Mouse (Mus musculus) liver, embryonic 14.5 days (tissue): Measurements from ENCODE around the gene Diaph2. TPM values are rescaled to one million over a fixed set of nuclear protein-coding genes. Genes with fewer than 3 reads are reported as not detected.

Source experiments
- ATAC-seq: fragments of 200-750 bp; cut with Nextera tagmentation; 2 replicates; pipeline ENCODE4 v1.8.0; 2017; ENCODE audit warnings: moderate number of reproducible peaks, mild to moderate bottlenecking, moderate library complexity; ENCODE audit not compliant: insufficient read depth
- DNase-seq, 3 experiments: peaks; one replicate each; pipeline ENCODE4 v3.0.0-alpha.2; 2012 to 2013; ENCODE audit warnings: low read depth in 3 of 3, low spot score in 3 of 3
- H3K27ac ChIP-seq: fragments of 300-500 bp; sonication (generic); 2 replicates; pipeline ENCODE4 v1.5.1; 2014; ENCODE audit warnings: moderate library complexity, mild to moderate bottlenecking, control low read depth, inconsistent platforms
- H3K27me3 ChIP-seq: fragments of 300-500 bp; sonication (generic); 2 replicates; pipeline ENCODE4 v1.6.1; 2014; ENCODE audit warnings: mild to moderate bottlenecking, low read length, moderate library complexity; ENCODE audit not compliant: control insufficient read depth, insufficient read depth
- H3K36me3 ChIP-seq: fragments of 300-500 bp; sonication (generic); replicated peaks from 2 replicates; pipeline ENCODE4 v1.6.1; 2014; ENCODE audit warnings: low read depth; ENCODE audit not compliant: control insufficient read depth, insufficient read depth
- H3K4me1 ChIP-seq, 2 experiments: fragments of 200-500 bp in 1 of 2; fragments of 300-500 bp in 1 of 2; sonication (generic) in 1 of 2; replicated peaks; 2 replicates each; pipeline ENCODE4 v1.6.1; 2012 to 2014; ENCODE audit warnings: antibody characterized with exemption in 1 of 2, inconsistent platforms in 1 of 2, low read length in 1 of 2; ENCODE audit not compliant: control insufficient read depth in 2 of 2, insufficient read depth in 2 of 2
- H3K4me2 ChIP-seq: fragments of 300-500 bp; sonication (generic); 2 replicates; pipeline ENCODE4 v1.6.1; 2014; ENCODE audit warnings: low read depth, mild to moderate bottlenecking, control low read depth, moderate library complexity
- H3K4me3 ChIP-seq, 2 experiments: fragments of 200-500 bp in 1 of 2; fragments of 300-500 bp in 1 of 2; sonication (generic) in 1 of 2; 2 replicates each; pipeline ENCODE4 v1.5.1; 2012 to 2014; ENCODE audit warnings: low read depth in 2 of 2, low read length in 2 of 2, mild to moderate bottlenecking in 2 of 2, control low read depth in 1 of 2, inconsistent platforms in 1 of 2, moderate library complexity in 1 of 2; ENCODE audit not compliant: insufficient read depth in 1 of 2
- H3K9ac ChIP-seq: fragments of 300-500 bp; sonication (generic); replicated peaks from 2 replicates; pipeline ENCODE4 v1.6.1; 2014; ENCODE audit warnings: mild to moderate bottlenecking, control low read depth, moderate library complexity
- H3K9me3 ChIP-seq: fragments of 300-500 bp; sonication (generic); 2 replicates; pipeline ENCODE4 v1.6.1; 2016; ENCODE audit warnings: low read length, mixed read lengths; ENCODE audit not compliant: control insufficient read depth
- CTCF ChIP-seq: IDR thresholded peaks from 2 replicates; pipeline ENCODE4 v1.5.1; 2016; ENCODE audit warnings: antibody characterized with exemption, low read depth, control low read depth
- EP300 ChIP-seq: IDR thresholded peaks from 2 replicates; pipeline ENCODE4 v1.6.1; 2016; ENCODE audit warnings: antibody characterized with exemption, low read depth
- WGBS: fragments of 180-500 bp; shearing (Covaris S2); extraction: QIAGEN DNeasy Blood & Tissue Kit; methylation state at CpG from one replicate; pipeline ENCODE4 v1.1.7; 2014; ENCODE audit not compliant: insufficient replicate concordance; 5-methylcytosine and 5-hydroxymethylcytosine counted together
- polyA plus RNA-seq, 2 experiments: library from polyadenylated mRNA; depleted of rRNA in 1 of 2; stranded (reverse) in 1 of 2; unstranded in 1 of 2; fragments of >200 nt; fragmentation: Nextera tagmentation in 1 of 2; extraction: Ambion mirVana in 1 of 2; gene quantifications; 2 replicates each; pipeline versions ENCODE4 v1.2.1 to v1.2.3; 2012 to 2014

Gene Diaph2
- polyA plus RNA-seq, 2 experiments: 0.68 to 0.88 TPM

DNA sequence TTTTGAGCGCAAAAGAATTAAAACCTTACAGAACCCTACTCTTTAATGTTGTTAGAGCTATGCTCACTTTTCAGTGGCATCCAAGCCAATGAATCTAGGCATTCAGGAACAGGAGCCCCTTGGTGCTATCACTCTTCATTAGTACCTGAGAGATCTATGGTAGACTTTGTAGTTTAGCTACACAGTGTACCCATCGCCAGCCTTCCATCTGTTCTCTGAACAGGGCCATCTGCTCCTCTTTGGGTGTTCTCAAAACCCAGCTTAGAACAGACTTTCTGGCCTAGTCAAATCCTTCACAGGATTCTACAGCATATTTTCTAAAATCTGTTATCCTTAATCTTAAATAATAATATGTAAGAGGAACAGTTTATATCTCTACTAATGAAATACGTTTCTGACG lies 504.1 kb downstream of the Diaph2 start:
- Histone ChIP-seq H3K4me1 (no peaks in the 10 kb centered on the region), H3K9ac (no peak overlapping the region), H3K4me3 (no peak overlapping the region), H3K4me2 (no peak overlapping the region), H3K27ac (no peak overlapping the region), H3K9me3 (no peaks in the 10 kb centered on the region), H3K27me3 (no peaks in the 10 kb centered on the region), H3K36me3 (no peaks in the 10 kb centered on the region)
- TF ChIP-seq EP300 (no peak), CTCF (no peak)
- ATAC-seq (no peak), DNase-seq (no peak)
- 74% methylated on average over 4 of the region's 4 CpGs for WGBS

DNA sequence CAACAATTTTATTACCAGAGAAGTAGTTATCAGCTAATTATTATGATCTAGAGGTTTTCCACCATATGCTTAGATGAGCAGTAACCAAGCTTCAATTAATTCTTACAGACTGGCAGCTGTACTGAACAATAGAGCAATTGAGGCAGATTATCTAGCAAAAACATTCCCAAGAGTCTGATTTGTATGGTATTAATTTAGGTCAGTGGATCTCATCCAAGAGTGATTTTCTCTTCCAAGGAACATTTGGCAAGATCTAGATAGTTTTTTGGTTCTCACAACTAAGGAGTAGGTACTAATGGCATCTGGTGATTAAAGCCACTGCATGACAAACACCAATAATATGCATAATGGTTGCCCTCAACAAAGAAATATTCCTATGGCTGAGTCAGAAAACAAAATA lies 516.2 kb downstream of the Diaph2 start:
- Histone ChIP-seq H3K4me2 (no peak overlapping the region), H3K27ac (no peak overlapping the region), H3K9me3 (no peaks in the 10 kb centered on the region), H3K4me1 (no peaks in the 10 kb centered on the region), H3K4me3 (no peak overlapping the region), H3K9ac (no peak overlapping the region), H3K27me3 (no peaks in the 10 kb centered on the region), H3K36me3 (no peaks in the 10 kb centered on the region)
- TF ChIP-seq EP300: no peak
- no peak for TF ChIP-seq CTCF
- DNase-seq (no peak), ATAC-seq (no peak)

DNA sequence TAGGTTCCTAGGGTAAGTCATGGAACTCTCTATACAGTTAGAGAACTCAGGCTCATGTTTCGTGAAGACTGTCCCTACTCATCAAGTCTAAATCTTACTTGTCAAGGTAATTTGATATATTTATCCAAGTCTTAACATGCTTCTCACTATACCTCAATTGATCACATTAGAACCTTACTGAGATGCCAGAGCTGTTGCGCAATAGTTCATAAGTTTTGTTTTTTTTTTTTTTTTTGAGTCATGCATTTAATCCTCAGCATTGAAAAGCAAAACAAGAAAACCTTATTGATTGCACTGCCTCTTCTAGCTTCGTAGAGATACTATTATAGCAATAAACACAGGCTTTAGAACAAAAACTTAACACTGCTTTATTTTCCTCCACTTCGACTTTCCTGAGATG lies 529.6 kb downstream of the Diaph2 start:
- Histone ChIP-seq H3K4me1 (no peaks in the 10 kb centered on the region), H3K9me3 (no peaks in the 10 kb centered on the region), H3K4me2 (no peak overlapping the region), H3K9ac (no peak overlapping the region), H3K36me3 (no peaks in the 10 kb centered on the region), H3K27ac (no peak overlapping the region), H3K4me3 (no peak overlapping the region), H3K27me3 (no peaks in the 10 kb centered on the region)
- no peak for TF ChIP-seq EP300
- TF ChIP-seq CTCF: no peak
- 62% methylated on average over 4 of the region's 4 CpGs for WGBS
- DNase-seq: no peak
- ATAC-seq: no peak

DNA sequence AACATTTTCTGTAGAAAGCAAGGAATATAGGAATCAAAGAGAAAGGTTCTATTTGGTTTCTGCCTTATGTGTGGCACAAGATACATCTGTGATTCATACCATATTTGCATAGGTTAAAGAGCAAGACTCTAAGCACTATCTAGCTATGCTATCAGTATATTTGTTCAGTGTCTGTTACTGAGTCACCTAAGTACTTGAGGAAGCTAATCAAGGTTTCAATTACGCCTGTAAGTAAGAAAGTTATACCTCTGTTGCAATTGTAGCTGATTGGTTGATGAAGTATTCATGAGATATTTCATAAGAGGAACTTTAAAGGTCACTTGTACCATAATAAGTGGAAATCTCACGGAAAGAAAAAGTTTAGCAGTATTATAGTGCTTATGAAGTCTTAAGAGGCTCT lies 531.9 kb downstream of the Diaph2 start:
- WGBS: 51% methylated on average over 2 of the region's 2 CpGs
- no peak overlapping the region for H3K9ac ChIP-seq
- no peak overlapping the region for H3K27ac ChIP-seq
- no peaks in the 10 kb centered on the region for H3K4me1 ChIP-seq
- no peak overlapping the region for H3K4me3 ChIP-seq
- H3K27me3 ChIP-seq: no peaks in the 10 kb centered on the region
- no peak for TF ChIP-seq CTCF
- TF ChIP-seq EP300: no peak
- ATAC-seq (no peak), DNase-seq (no peak)
- no peaks in the 10 kb centered on the region for H3K9me3 ChIP-seq
- no peaks in the 10 kb centered on the region for H3K36me3 ChIP-seq
- no peak overlapping the region for H3K4me2 ChIP-seq

DNA sequence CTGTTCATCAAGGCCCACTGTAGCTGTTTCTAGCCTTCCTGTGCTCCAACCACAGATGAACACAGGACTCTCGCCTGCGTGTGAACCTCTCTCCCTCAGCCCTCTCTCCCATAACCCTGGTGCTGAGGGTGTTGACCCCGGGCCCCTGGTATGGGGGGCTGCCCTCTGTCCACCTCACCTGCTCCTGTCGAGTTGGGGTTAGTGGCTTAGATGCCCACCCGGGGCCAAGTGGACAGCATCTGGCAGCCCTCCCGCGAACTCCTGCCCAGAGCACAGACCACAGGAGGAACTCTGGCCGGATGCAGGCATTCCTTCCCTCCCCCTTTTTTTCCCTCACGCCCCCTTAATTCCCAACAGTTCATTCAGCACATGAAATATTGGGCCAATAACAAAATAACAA lies 537.5 kb downstream of the Diaph2 start:
- TF ChIP-seq EP300: no peak
- no peaks in the 10 kb centered on the region for H3K4me1 ChIP-seq
- DNase-seq (no peak), ATAC-seq (no peak)
- H3K4me3 ChIP-seq: no peak overlapping the region
- WGBS: 59% methylated on average over 9 of the region's 9 CpGs
- H3K27ac ChIP-seq: no peak overlapping the region
- no peaks in the 10 kb centered on the region for H3K27me3 ChIP-seq
- no peak overlapping the region for H3K4me2 ChIP-seq
- no peaks in the 10 kb centered on the region for H3K9me3 ChIP-seq
- no peaks in the 10 kb centered on the region for H3K36me3 ChIP-seq
- H3K9ac ChIP-seq: no peak overlapping the region

DNA sequence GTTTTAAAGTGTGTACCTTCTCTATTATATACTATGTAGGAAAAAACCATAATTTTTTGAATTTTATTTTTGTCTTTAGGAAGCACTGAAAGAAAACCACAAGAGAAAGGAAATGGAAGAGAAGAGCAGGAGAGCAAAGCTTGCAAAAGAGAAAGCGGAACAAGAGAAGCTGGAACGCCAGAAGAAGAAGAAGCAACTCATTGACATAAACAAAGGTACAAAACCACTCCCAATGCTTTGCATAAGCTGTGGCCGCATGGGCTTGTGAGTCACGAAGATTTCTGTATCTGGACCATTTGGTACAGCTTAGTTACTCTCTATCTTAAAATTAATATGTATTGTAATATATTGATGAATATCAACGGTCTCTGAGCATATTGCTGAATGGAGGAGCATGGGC lies 540.2 kb downstream of the Diaph2 start:
- Histone ChIP-seq H3K9me3 (no peaks in the 10 kb centered on the region), H3K27ac (no peak overlapping the region), H3K4me1 (no peaks in the 10 kb centered on the region), H3K27me3 (no peaks in the 10 kb centered on the region), H3K36me3 (no peaks in the 10 kb centered on the region), H3K4me3 (no peak overlapping the region), H3K9ac (no peak overlapping the region), H3K4me2 (no peak overlapping the region)
- TF ChIP-seq EP300 (no peak), CTCF (no peak)
- DNase-seq (no peak), ATAC-seq (no peak)
- 60% methylated on average over 5 of the region's 5 CpGs for WGBS
